Mouse (Mus musculus) heart, embryonic 13.5 days (tissue): Measurements from ENCODE around the gene Cdan1. TPM values are rescaled to one million over a fixed set of nuclear protein-coding genes. Genes with fewer than 3 reads are reported as not detected.
A peak's percentile ranks its signal among the peaks of the same experiment; 100 is the strongest.

Experiments used
- ATAC-seq: fragments of 200-750 bp; cut with Nextera tagmentation; 2 replicates; pipeline ENCODE4 v1.8.0; 2017; ENCODE audit warnings: moderate TSS enrichment; ENCODE audit not compliant: insufficient number of reproducible peaks, low FRiP score, low TSS enrichment; ENCODE audit errors: extremely low read depth
- H3K27ac ChIP-seq: fragments of 300-500 bp; sonication (generic); replicated peaks from 2 replicates; pipeline ENCODE4 v1.5.1; 2015; ENCODE audit warnings: moderate library complexity, mild to moderate bottlenecking, inconsistent platforms
- H3K27me3 ChIP-seq: fragments of 300-500 bp; sonication (generic); replicated peaks from 2 replicates; pipeline ENCODE4 v1.6.1; 2015; ENCODE audit warnings: mild to moderate bottlenecking, inconsistent platforms
- H3K36me3 ChIP-seq: fragments of 300-500 bp; sonication (generic); 2 replicates; pipeline ENCODE4 v1.6.1; 2015; ENCODE audit warnings: mild to moderate bottlenecking, inconsistent platforms
- H3K4me1 ChIP-seq: fragments of 300-500 bp; sonication (generic); 2 replicates; pipeline ENCODE4 v1.6.1; 2015; ENCODE audit warnings: inconsistent platforms
- H3K4me2 ChIP-seq: fragments of 300-500 bp; sonication (generic); 2 replicates; pipeline ENCODE4 v1.6.1; 2015; ENCODE audit warnings: inconsistent platforms, mild to moderate bottlenecking, moderate library complexity
- H3K4me3 ChIP-seq: fragments of 300-500 bp; sonication (generic); 2 replicates; pipeline ENCODE4 v1.5.1; 2015; ENCODE audit warnings: moderate library complexity, mild to moderate bottlenecking, inconsistent platforms
- H3K9ac ChIP-seq: fragments of 300-500 bp; sonication (generic); 2 replicates; pipeline ENCODE4 v1.6.1; 2015; ENCODE audit warnings: inconsistent platforms, mild to moderate bottlenecking, moderate library complexity
- H3K9me3 ChIP-seq: fragments of 300-500 bp; sonication (generic); 2 replicates; pipeline ENCODE4 v1.6.1; 2016; ENCODE audit warnings: inconsistent platforms
- WGBS: fragments of 180-500 bp; shearing (Covaris S2); methylation state at CpG from one replicate; pipeline ENCODE4 v1.1.7; 2015; ENCODE audit warnings: mixed read lengths; 5-methylcytosine and 5-hydroxymethylcytosine counted together
- polyA plus RNA-seq: library from polyadenylated mRNA; unstranded; fragments of >200 nt; fragmentation: Nextera tagmentation; extraction: Ambion mirVana; gene quantifications from 2 replicates; pipeline ENCODE4 v1.2.1, GENCODE M21; 2015

Cdan1 gene
- polyA plus RNA-seq, 1 experiment from 2014 or later, result 5.3 TPM

GRCm38 (mm10) chr2:120731877-120732530 is 117.9 kb downstream of the Cdan1 start:
- no peak for ATAC-seq
- H3K4me2 ChIP-seq, result peak overlapping the region; percentile 93

DNA sequence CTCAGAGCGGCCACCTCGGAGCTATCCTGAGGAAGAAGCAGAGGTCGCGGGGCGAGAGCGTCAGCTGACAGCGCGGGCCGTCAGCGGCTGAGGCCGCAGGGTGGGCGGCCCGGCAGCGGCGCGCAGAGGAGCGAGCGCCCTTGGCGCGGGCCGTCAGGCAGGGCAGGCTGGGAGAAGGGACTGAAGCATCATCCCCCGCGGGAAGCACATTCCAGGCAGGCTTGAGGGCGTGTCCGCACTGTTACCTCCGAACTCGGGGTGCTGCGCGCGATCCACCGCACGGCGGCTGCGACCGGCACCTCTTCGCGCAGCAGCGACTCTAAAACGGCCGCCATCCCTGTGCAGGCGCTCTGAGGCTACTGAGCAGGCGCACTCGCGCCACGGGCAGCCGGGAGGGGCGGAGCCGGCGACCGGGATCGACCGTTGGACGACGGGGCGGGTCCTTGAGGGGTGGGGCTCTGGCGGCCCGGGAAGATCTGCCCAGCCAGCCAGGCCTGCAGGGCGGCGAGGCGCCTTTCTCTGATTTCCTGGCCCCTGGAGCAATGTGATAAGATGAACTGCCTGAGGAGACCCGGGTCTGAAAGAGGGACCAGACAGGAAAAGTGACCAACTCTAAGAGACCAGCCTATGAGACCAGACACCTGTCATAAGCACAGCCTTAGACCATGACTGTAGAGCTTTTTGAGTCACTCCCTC is 118.6 kb downstream of the Cdan1 start:
- H3K9ac ChIP-seq, result peak overlapping the region; percentile 99
- peaks cover 43% of the 10 kb centered on the region for H3K4me1 ChIP-seq
- peak overlapping the region; percentile 97 for H3K4me3 ChIP-seq
- H3K27me3 ChIP-seq, result no peaks in the 10 kb centered on the region
- peak overlapping the region; percentile 93 for H3K4me2 ChIP-seq
- peaks cover 25% of the 10 kb centered on the region for H3K36me3 ChIP-seq
- under 1% methylated on average over 60 of the region's 61 CpGs for WGBS
- peak overlapping the region; percentile 97 for H3K27ac ChIP-seq
- peak; percentile 91 for ATAC-seq
- no peaks in the 10 kb centered on the region for H3K9me3 ChIP-seq

More at GRCm38 (mm10) chr2:120731877-120732530, 117.9 kb downstream of the Cdan1 start:
- H3K9me3 ChIP-seq, result no peaks in the 10 kb centered on the region
- H3K9ac ChIP-seq, result peak overlapping the region; percentile 99
- H3K27me3 ChIP-seq, result no peaks in the 10 kb centered on the region
- peaks cover 18% of the 10 kb centered on the region for H3K36me3 ChIP-seq
- peak overlapping the region; percentile 97 for H3K4me3 ChIP-seq
- peaks cover 43% of the 10 kb centered on the region for H3K4me1 ChIP-seq
- peak overlapping the region; percentile 97 for H3K27ac ChIP-seq
- WGBS, result 31% methylated on average over 7 of the region's 7 CpGs

DNA sequence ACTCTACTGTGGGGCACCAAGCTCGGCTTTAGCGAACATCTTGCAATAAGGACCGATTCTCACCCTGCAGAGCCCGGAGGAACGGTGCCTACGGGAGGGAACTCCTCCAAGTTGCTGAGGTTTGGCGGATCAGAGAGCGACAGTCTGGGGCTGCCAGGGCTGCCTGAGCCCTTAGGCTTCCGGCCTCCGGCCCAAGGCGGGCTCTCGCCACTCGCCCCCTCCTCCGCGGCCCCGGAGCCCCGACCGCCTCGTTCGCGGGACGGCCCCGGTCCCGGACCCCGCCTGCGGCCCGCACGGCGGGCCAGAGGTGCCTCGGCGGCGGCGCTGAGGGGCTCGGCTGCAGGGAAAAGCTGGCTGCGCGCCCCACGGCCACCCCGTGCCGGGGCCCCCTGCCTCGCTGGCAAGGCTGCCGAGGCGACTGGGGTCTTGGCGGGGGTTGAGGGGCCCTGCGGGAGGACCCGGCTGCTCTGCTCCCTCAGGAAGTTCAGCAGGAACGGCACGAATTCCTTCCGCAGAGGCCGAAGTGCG is 119.2 kb downstream of the Cdan1 start:
- WGBS, result 1% methylated on average over 50 of the region's 50 CpGs
- Histone ChIP-seq H3K9ac (peak overlapping the region; percentile 99), H3K36me3 (peaks cover 31% of the 10 kb centered on the region), H3K9me3 (no peaks in the 10 kb centered on the region), H3K27ac (peak overlapping the region; percentile 97), H3K4me1 (peaks cover 43% of the 10 kb centered on the region), H3K4me3 (peak overlapping the region; percentile 97), H3K4me2 (peak overlapping the region; percentile 93), H3K27me3 (no peaks in the 10 kb centered on the region)
- peak; percentile 21; the same call in 1 of the 2 replicates for ATAC-seq

- H3K9ac ChIP-seq, result peak overlapping the region; percentile 99
- H3K4me1 ChIP-seq, result peaks cover 43% of the 10 kb centered on the region
- WGBS, result 3% methylated on average over 23 of the region's 23 CpGs
- no peak for ATAC-seq
- H3K27ac ChIP-seq, result peak overlapping the region; percentile 97
- no peaks in the 10 kb centered on the region for H3K27me3 ChIP-seq
- peak overlapping the region; percentile 97 for H3K4me3 ChIP-seq
- peak overlapping the region; percentile 93 for H3K4me2 ChIP-seq
- H3K36me3 ChIP-seq, result peaks cover 38% of the 10 kb centered on the region
- no peaks in the 10 kb centered on the region for H3K9me3 ChIP-seq
These were observed 119.9 kb downstream of the Cdan1 start for GRCm38 (mm10) chr2:120729775-120730585.

DNA sequence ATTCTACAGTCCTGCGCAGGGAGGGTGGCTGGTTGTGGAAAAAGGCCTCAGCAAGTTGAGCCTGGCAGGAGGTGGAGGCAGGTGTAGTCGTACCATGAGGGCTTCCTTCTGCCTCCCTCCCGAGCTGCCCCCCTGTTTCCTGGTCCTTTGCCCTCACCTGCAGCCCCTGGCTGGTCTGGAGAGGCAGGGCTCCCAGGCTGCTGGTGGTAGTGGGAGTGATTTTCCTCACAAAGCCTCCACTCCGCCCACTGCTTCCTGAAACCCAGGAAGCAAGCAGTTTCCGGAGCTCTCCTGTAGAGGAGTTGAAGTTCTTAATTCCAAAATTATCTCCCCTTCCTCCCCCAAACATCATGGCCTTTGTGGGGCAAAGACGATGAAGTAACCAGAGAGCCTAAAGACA is 125.8 kb downstream of the Cdan1 start:
- H3K27ac ChIP-seq, result peak overlapping the region; percentile 44
- ATAC-seq, result no peak
- H3K27me3 ChIP-seq, result no peaks in the 10 kb centered on the region
- no peak overlapping the region for H3K9ac ChIP-seq
- H3K4me3 ChIP-seq, result no peak overlapping the region
- WGBS, result 72% methylated on average over 6 of the region's 6 CpGs
- H3K4me2 ChIP-seq, result no peak overlapping the region
- H3K36me3 ChIP-seq, result peaks cover 96% of the 10 kb centered on the region
- no peaks in the 10 kb centered on the region for H3K9me3 ChIP-seq
- peaks cover 40% of the 10 kb centered on the region for H3K4me1 ChIP-seq

DNA sequence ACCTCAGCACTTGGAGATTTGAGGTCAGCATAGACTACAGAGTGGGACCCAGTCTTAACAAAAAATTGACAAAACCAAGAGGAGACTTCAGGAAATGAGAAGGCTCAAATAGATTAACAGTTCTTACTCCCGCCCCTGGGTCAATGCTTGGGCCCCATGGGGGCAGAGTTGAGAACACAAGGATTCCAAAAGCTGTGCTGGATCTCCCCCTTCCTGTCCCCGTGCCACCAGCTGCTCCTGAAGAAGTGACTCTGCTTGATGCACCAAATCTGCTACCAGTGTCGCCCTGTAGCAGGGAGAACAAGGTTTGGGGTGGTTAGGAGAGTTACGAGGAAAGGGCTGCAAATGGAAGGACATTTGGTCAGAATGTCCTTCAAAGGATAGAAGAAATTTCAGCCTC is 126.3 kb downstream of the Cdan1 start:
- peaks cover 34% of the 10 kb centered on the region for H3K4me1 ChIP-seq
- peak overlapping the region; percentile 44 for H3K27ac ChIP-seq
- 63% methylated on average over 4 of the region's 4 CpGs for WGBS
- ATAC-seq, result no peak
- no peak overlapping the region for H3K4me3 ChIP-seq
- no peaks in the 10 kb centered on the region for H3K27me3 ChIP-seq
- peaks cover 100% of the 10 kb centered on the region for H3K36me3 ChIP-seq
- no peak overlapping the region for H3K4me2 ChIP-seq
- no peaks in the 10 kb centered on the region for H3K9me3 ChIP-seq
- 0 out of 2 replicates have a peak overlapping the region, but pooled peaks have one; percentile 9 for H3K9ac ChIP-seq

DNA sequence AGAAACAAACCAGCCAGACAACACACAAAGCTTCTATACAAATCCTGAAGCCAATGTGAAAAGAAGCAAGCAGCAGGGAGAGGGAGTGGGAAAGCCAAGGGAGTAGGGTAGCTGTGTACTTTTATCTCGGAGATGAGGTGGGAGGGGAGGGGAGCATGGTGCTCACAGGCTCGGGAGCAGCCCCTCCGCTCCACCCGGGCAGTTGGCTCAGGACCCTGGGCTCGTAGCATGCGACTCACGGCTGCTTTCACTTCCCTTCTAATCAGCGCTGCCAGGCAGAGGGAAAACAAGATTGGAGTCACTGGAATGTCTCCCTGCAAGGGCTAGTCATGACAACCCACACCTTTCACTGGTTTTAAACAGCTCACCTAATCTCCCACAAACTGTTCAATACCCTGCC is 127.4 kb downstream of the Cdan1 start:
- Histone ChIP-seq H3K36me3 (peaks cover 100% of the 10 kb centered on the region), H3K4me2 (no peak overlapping the region), H3K27ac (peak overlapping the region; percentile 44; the same call in 1 of the 2 replicates), H3K9me3 (no peaks in the 10 kb centered on the region), H3K4me3 (no peak overlapping the region), H3K27me3 (no peaks in the 10 kb centered on the region), H3K4me1 (peaks cover 24% of the 10 kb centered on the region), H3K9ac (no peak overlapping the region)
- 43% methylated on average over 8 of the region's 8 CpGs for WGBS
- ATAC-seq, result no peak

- no peaks in the 10 kb centered on the region for H3K9me3 ChIP-seq
- no peak for ATAC-seq
- H3K4me1 ChIP-seq, result peaks cover 24% of the 10 kb centered on the region
- H3K27me3 ChIP-seq, result no peaks in the 10 kb centered on the region
- H3K9ac ChIP-seq, result no peak overlapping the region
- H3K4me2 ChIP-seq, result no peak overlapping the region
- peaks cover 100% of the 10 kb centered on the region for H3K36me3 ChIP-seq
- no peak overlapping the region for H3K4me3 ChIP-seq
- 89% methylated on average over 2 of the region's 2 CpGs for WGBS
- H3K27ac ChIP-seq, result no peak overlapping the region
These were observed 128.0 kb downstream of the Cdan1 start for GRCm38 (mm10) chr2:120721911-120722310.

GRCm38 (mm10) chr2:120720821-120721220 is 129.1 kb downstream of the Cdan1 start:
- H3K9me3 ChIP-seq, result no peaks in the 10 kb centered on the region
- ATAC-seq, result no peak

GRCm38 (mm10) chr2:120718496-120718895 is 131.4 kb downstream of the Cdan1 start:
- Histone ChIP-seq H3K4me1 (peaks cover 11% of the 10 kb centered on the region), H3K4me2 (no peak overlapping the region), H3K9me3 (no peaks in the 10 kb centered on the region), H3K27ac (no peak overlapping the region), H3K27me3 (no peaks in the 10 kb centered on the region), H3K36me3 (peaks cover 99% of the 10 kb centered on the region), H3K9ac (no peak overlapping the region), H3K4me3 (no peak overlapping the region)
- no peak for ATAC-seq
- WGBS, result 93% methylated on average over 8 of the region's 8 CpGs

More at GRCm38 (mm10) chr2:120720821-120721220, 129.1 kb downstream of the Cdan1 start:
- no peaks in the 10 kb centered on the region for H3K27me3 ChIP-seq
- H3K4me2 ChIP-seq, result no peak overlapping the region
- no peak overlapping the region for H3K27ac ChIP-seq
- H3K4me3 ChIP-seq, result no peak overlapping the region
- H3K36me3 ChIP-seq, result peaks cover 100% of the 10 kb centered on the region
- peaks cover 24% of the 10 kb centered on the region for H3K4me1 ChIP-seq
- H3K9ac ChIP-seq, result no peak overlapping the region
- 89% methylated on average over 6 of the region's 6 CpGs for WGBS

DNA sequence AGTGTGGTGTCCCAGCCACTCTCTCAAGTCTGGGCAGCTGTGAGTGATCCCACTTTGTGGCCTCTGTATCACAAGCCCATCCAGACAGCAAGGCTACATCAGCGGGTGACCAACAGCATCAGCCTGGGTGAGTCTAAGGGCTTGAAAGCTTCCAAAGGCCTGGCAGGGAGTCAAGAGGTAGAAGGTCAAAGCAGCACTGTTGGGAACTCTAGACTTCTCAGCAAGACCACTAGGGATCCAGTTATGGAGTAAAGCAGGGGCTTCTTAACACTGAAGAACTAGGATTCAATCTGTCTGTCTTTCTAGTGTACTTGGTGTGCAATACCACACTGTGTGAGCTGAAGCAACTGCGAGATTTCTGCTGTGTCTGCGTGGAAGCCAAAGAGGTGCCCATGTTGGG is 136.5 kb downstream of the Cdan1 start:
- H3K4me2 ChIP-seq, result no peak overlapping the region
- no peaks in the 10 kb centered on the region for H3K9me3 ChIP-seq
- no peak overlapping the region for H3K9ac ChIP-seq
- ATAC-seq, result no peak
- 96% methylated on average over 3 of the region's 3 CpGs for WGBS
- H3K4me1 ChIP-seq, result peaks cover 15% of the 10 kb centered on the region
- H3K4me3 ChIP-seq, result no peak overlapping the region
- H3K27me3 ChIP-seq, result no peaks in the 10 kb centered on the region
- no peak overlapping the region for H3K27ac ChIP-seq
- peaks cover 75% of the 10 kb centered on the region for H3K36me3 ChIP-seq
